Mouse (Mus musculus) kidney, postnatal 36 days (tissue): Measurements from ENCODE around the gene Sart1.

Experiments used
- DNase-seq, 2 experiments: peaks; one replicate each; pipeline ENCODE4 v3.0.0; 2021 to 2022; ENCODE audit warnings: mixed read lengths in 2 of 2

The Sart1 gene

GRCm38 (mm10) chr19:5388588-5389242, at the start of gene Sart1:
Gene Sart1, minus strand, starts transcription at chr19:5388703.
- DNase-seq = peak; percentile 97 to 98

DNA sequence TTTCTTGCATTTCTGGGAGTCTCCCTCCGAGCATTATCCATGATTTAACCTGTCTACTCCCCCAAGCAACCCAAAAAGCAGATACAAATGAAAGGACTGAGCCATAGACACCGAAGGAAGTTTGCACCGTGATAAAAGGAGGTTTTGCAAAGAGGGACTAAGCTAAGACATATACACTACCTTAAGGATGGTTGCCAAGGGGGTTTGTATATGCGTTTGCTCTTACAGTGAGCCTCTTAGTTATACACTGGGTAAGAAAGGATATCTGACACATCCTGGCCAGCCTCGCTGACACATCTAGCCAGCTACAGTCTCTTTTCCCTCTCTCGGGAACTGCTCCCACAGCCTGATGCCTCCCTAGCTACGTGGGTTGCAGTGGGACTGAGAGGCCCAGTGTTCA, 45.4 kb upstream of the Sart1 start:
- DNase-seq = no peak

GRCm38 (mm10) chr19:5432992-5433852, 44.7 kb upstream of the Sart1 start:
- peak; percentile 75 for DNase-seq

- no peak for DNase-seq
Observed at GRCm38 (mm10) chr19:5431911-5432464, 43.5 kb upstream of the Sart1 start.

GRCm38 (mm10) chr19:5430408-5430807, 41.9 kb upstream of the Sart1 start:
- DNase-seq = no peak

GRCm38 (mm10) chr19:5429806-5430205, 41.3 kb upstream of the Sart1 start:
- peak; percentile 84 to 88 for DNase-seq

GRCm38 (mm10) chr19:5429219-5429618, 40.7 kb upstream of the Sart1 start:
- no peak for DNase-seq

DNA sequence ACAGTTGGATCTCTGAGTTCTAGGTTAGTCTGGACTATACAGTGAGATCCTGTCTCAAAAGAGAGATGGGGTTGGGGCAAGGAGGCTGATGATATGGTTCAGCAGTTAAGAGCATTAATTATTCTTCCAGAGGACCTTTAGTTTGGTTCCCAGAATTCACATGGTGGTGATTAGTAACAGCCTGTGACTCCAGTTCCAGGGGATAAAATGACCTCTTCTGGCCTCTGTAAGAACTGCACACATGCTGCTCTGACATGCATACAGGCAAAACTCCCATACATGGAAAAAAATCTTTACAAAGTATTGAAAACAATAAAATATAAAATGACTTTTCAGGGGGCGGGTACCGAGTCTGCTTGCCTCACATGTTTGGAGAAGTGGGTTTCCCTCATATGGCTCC, 39.6 kb upstream of the Sart1 start:
- peak; percentile 60 to 65 for DNase-seq

GRCm38 (mm10) chr19:5426640-5427290, 38.3 kb upstream of the Sart1 start:
- no peak for DNase-seq

- DNase-seq = no peak
Observed at GRCm38 (mm10) chr19:5425906-5426565, 37.5 kb upstream of the Sart1 start.

- DNase-seq = peak; percentile 96 to 98
Observed at GRCm38 (mm10) chr19:5424782-5425741, 36.6 kb upstream of the Sart1 start, which contains the start of the genes Drap1 and AI837181. Gene Drap1, minus strand, starts transcription at chr19:5424979. Gene AI837181, plus strand, starts transcription at chr19:5425144.

GRCm38 (mm10) chr19:5424092-5424781, 35.7 kb upstream of the Sart1 start:
- peak; percentile 79 to 89 for DNase-seq

DNA sequence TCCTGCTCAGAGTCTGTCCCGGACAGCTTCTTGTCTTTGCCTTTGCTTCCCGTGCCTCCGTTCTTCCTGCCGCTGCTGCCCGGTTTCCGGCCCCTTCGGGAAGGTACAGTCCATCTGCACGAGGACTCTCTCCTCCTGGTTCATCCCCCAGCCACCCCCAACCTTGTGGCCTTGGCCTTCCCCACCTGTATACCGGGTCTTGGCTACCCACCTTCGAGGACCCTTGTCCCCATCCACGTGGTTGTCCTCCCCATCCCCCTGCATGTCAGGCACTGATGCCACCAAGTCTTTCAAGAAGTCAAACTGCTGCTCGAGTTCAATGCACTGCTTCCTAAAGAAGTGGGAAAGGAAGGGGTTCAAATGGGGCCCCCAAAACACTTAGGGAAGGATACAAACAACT, 35.1 kb upstream of the Sart1 start:
- no peak for DNase-seq

DNA sequence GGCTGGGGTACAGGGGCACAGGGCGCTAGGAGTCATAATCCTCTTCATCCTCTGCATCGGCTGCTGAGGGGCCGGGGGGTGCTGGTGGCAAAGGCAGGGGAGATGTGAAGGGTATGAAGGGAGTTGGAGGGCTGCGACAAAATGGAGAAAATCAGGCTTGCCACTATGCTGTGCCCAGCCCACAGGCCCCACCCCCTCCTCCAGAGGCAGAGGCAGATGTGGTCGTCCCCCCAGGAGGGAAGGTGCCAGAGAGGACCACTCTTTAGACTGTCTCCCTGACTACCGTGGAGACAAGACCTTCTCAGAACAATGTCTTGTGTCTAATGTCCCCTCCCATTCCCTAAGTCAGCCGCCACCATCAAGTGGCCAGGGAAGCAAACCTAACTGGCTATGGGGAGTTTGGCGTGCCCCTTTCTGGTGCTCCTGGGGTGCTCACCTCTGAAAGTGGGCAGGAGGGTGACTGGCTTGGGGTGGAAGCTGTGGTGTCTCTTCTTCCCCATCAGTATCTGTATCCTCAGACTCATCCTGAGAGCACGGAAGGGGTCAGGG, 34.5 kb upstream of the Sart1 start:
- no peak for DNase-seq

GRCm38 (mm10) chr19:5422267-5422666, 33.8 kb upstream of the Sart1 start:
- DNase-seq = no peak

DNA sequence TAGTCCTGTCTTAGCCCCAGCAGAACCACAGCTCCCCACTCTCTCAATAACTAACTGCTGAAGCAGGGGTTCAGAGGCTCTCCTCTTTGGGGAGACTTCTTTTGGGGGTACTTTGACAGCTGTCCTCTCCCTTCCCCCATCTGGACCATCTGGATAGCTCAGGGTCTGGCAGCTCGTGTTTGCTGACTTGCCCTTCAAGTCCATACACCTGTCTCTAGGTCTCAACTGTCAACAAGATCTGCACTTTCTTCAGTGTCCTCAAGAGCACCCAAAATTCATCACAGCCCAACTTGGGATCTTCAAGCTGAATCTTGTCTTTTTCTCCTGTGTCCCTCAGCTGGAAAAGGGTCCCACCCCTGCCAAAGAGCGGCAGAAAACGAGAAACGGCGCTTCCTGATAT, 33.3 kb upstream of the Sart1 start:
- DNase-seq = no peak

- DNase-seq = no peak
Observed at GRCm38 (mm10) chr19:5420579-5420978, 32.1 kb upstream of the Sart1 start.

GRCm38 (mm10) chr19:5419630-5420029, 31.1 kb upstream of the Sart1 start:
- no peak for DNase-seq

DNA sequence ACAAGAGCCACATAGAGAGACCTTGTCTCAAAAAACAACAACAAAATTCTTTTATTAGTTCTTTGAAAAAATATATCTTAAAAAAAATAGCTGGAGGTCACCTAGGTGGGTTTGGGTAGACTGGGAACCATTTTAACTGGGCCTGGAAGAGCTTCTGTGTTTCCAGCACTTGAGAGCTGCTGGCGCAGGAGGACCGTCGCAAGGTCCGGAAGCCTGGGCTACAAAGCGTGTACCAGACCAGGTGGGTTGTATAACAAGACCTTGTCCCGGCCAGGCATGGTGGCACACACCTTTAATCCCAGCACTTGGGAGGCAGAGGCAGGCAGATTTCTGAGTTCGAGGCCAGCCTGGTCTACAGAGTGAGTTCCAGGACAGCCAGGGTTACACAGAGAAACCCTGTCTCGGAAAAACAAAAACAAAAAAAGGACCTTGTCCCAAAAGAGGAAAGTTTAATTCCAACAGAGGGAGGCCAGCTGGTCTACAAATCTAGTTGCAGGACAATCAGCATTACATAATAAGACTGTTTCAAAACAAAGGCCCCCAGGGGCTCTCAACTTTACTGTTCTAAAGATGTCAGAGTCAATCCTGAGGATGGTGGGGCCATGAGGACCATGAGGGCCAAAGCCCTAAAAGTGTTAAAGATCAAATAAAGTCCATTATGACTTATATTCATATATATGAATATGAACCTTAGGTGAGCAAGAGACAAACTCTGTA, 30.4 kb upstream of the Sart1 start:
- no peak for DNase-seq

DNA sequence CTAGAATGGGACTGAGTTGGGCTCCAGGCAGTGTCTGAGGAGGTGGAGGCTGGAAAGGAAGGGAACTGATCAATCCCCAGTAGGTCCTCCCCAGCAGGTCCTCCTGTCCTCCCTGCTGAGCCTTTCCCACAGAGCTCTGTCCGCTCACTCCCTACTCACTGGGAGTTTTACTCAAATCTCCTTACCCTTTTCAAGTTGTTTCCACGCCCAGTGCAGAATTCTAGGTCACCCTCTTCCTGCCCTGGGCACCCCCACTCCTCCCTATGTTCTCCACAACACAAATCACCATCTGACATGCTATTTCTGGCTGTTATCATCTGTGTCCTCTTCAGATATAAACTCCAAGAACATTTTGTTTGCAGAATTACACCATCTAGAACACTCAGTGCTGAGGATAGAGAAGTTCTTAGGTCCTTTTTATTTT, 26.0 kb upstream of the Sart1 start:
- peak in 1 of 2 experiments; percentile 72 for DNase-seq
